Mouse (Mus musculus): ENCODE data around the gene Cdh13. TPM values are rescaled to one million over a fixed set of nuclear protein-coding genes. Genes with fewer than 3 reads are reported as not detected.
A peak's percentile ranks its signal among the peaks of the same experiment; 100 is the strongest.

Cdh13 gene
- polyA plus RNA-seq, 1 experiment from 2014 or later: 0.53 TPM

DNA sequence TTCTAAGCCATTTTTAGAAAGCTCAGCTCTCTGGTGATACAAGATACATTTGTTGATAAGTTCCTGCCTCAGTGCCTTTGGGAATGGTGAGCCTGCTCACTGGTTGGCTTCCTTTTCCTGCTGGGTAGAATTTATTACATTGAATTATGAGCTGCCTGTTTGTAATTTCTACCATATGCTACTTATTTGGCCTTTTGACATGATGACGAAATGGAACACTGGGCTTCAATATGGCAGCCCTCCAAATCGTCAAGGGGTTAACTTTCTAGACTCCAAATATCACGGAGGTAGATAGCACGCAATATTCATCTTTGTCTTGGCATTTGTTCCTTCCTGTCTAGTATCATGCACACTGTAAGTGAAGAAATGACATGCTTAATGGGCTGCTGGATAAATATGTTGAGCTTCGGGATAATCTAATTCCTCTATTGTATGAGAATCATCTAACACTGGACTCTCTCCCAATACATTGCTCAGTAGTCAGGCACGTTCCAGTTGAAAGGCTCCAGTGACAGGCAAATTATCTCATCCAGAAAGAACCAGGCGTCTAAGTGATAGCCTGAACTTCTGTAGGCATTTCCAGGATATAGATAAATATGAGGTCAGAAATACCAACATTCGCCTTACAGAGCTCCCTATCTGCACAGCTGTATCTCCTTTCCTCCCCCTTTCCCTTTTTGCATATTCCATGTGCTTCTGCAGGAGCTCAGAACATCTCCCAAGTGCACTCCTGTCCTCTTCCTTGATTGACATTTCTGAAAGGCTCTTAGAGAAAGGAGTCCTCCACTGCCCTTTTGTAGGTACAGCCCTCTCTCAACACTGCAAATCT is 378.7 kb downstream of the Cdh13 start:
- no peak overlapping the region for H3K4me3 ChIP-seq (ENCODE audit: low read depth, low read length)
- WGBS (ENCODE audit: insufficient replicate concordance): 65% methylated on average over 8 of the region's 8 CpGs
- TF ChIP-seq CTCF (IDR thresholded peaks at IDR 0.05; ENCODE audit: low read depth) (no peak), EP300 (IDR thresholded peaks at IDR 0.05; ENCODE audit: low read depth) (no peak)
- H3K9me3 ChIP-seq (ENCODE audit: low read length): peaks cover 8% of the 10 kb centered on the region; the same call in 1 of the 2 replicates
- DNase-seq (no peak), ATAC-seq (no peak)
- H3K4me1 ChIP-seq (ENCODE audit: insufficient read depth): no peaks in the 10 kb centered on the region
- H3K27ac ChIP-seq (ENCODE audit: low read depth): no peak overlapping the region
- no peak overlapping the region for H3K4me2 ChIP-seq (ENCODE audit: low read depth, low read length)
- H3K9ac ChIP-seq (replicated peaks): no peak overlapping the region
- H3K27me3 ChIP-seq (ENCODE audit: insufficient read depth, low read length): no peaks in the 10 kb centered on the region
- H3K36me3 ChIP-seq (replicated peaks; ENCODE audit: insufficient read depth, low read length): no peaks in the 10 kb centered on the region

DNA sequence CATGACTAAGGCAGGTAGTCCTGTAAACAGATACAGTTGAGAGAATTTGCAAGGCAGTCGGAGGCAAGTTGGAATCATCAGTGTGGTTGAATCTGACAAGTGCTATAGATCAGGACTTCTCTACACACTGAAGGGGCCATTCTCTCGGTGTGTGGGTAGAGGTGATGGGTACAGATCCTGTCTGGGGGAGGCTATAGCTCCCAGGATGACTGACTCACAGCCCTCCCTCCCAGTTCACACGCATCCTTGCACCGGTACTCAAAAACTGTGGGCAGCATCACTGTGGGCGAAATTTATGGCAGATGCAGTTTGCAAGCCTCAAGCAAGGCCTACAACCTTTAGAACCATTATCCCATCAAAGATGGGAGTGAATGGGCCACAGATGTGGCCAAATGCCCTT is 381.5 kb downstream of the Cdh13 start:
- Histone ChIP-seq H3K9ac (replicated peaks) (no peak overlapping the region), H3K4me3 (ENCODE audit: low read depth, low read length) (no peak overlapping the region), H3K4me1 (ENCODE audit: insufficient read depth) (no peaks in the 10 kb centered on the region), H3K4me2 (ENCODE audit: low read depth, low read length) (no peak overlapping the region), H3K9me3 (ENCODE audit: low read length) (peaks cover 6% of the 10 kb centered on the region), H3K36me3 (replicated peaks; ENCODE audit: insufficient read depth, low read length) (no peaks in the 10 kb centered on the region), H3K27ac (ENCODE audit: low read depth) (no peak overlapping the region), H3K27me3 (ENCODE audit: insufficient read depth, low read length) (no peaks in the 10 kb centered on the region)
- 74% methylated on average over 5 of the region's 5 CpGs for WGBS (ENCODE audit: insufficient replicate concordance)
- ATAC-seq: no peak
- no peak for TF ChIP-seq EP300 (IDR thresholded peaks at IDR 0.05; ENCODE audit: low read depth)
- TF ChIP-seq CTCF (IDR thresholded peaks at IDR 0.05; ENCODE audit: low read depth): no peak
- no peak for DNase-seq

DNA sequence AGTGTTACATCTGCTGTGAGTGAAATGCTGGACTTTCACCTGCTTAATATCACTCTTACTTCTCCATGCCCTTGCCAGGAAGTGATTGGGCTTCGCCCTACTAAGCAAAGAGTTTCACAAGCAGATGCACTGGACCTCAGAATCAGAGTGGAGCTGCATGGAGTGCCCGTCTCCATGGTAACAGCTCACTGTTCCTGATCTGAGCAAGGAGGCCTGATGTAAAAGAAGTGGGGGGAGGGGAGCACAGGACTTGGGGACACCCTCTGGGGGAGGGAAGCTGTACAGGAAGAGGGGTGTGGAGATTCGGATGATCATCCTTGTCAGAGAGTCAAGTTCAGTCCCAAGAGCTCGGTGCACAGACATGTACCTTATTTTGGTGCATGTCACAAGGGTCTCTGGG is 384.2 kb downstream of the Cdh13 start:
- H3K9me3 ChIP-seq (ENCODE audit: low read length): peaks cover 6% of the 10 kb centered on the region
- no peak for TF ChIP-seq EP300 (IDR thresholded peaks at IDR 0.05; ENCODE audit: low read depth)
- TF ChIP-seq CTCF (IDR thresholded peaks at IDR 0.05; ENCODE audit: low read depth): no peak
- DNase-seq: no peak
- no peaks in the 10 kb centered on the region for H3K4me1 ChIP-seq (ENCODE audit: insufficient read depth)
- H3K4me3 ChIP-seq (ENCODE audit: low read depth, low read length): no peak overlapping the region
- no peak overlapping the region for H3K9ac ChIP-seq (replicated peaks)
- no peak for ATAC-seq
- no peaks in the 10 kb centered on the region for H3K27me3 ChIP-seq (ENCODE audit: insufficient read depth, low read length)
- no peaks in the 10 kb centered on the region for H3K36me3 ChIP-seq (replicated peaks; ENCODE audit: insufficient read depth, low read length)
- 77% methylated on average over 4 of the region's 4 CpGs for WGBS (ENCODE audit: insufficient replicate concordance)
- no peak overlapping the region for H3K27ac ChIP-seq (ENCODE audit: low read depth)
- H3K4me2 ChIP-seq (ENCODE audit: low read depth, low read length): no peak overlapping the region

DNA sequence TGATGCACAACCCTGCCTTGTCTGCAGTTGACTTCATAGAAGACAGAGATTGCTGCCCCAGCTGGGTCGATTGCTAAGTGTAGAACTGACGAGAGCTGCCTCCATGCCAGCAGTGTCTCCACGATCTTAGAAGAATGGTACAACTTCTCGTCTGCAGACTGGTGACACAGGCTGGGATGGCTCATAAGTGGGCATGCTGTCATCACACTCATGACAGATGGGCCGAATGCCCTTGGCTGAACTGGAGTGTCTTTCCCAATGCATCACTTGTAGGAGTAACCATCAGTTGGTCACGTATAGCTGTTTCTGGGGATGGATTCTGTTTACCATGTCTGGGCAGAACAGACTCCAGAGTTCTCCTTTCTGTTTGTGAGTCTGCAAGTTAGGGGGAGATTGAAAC is 392.7 kb downstream of the Cdh13 start:
- no peak overlapping the region for H3K4me2 ChIP-seq (ENCODE audit: low read depth, low read length)
- no peaks in the 10 kb centered on the region for H3K9me3 ChIP-seq (ENCODE audit: low read length)
- no peak overlapping the region for H3K27ac ChIP-seq (ENCODE audit: low read depth)
- WGBS (ENCODE audit: insufficient replicate concordance): 76% methylated on average over 6 of the region's 6 CpGs
- H3K9ac ChIP-seq (replicated peaks): no peak overlapping the region
- ATAC-seq (no peak), DNase-seq (no peak)
- no peak overlapping the region for H3K4me3 ChIP-seq (ENCODE audit: low read depth, low read length)
- no peaks in the 10 kb centered on the region for H3K4me1 ChIP-seq (ENCODE audit: insufficient read depth)
- no peaks in the 10 kb centered on the region for H3K36me3 ChIP-seq (replicated peaks; ENCODE audit: insufficient read depth, low read length)
- TF ChIP-seq EP300 (IDR thresholded peaks at IDR 0.05; ENCODE audit: low read depth): no peak
- TF ChIP-seq CTCF (IDR thresholded peaks at IDR 0.05; ENCODE audit: low read depth): no peak
- no peaks in the 10 kb centered on the region for H3K27me3 ChIP-seq (ENCODE audit: insufficient read depth, low read length)

DNA sequence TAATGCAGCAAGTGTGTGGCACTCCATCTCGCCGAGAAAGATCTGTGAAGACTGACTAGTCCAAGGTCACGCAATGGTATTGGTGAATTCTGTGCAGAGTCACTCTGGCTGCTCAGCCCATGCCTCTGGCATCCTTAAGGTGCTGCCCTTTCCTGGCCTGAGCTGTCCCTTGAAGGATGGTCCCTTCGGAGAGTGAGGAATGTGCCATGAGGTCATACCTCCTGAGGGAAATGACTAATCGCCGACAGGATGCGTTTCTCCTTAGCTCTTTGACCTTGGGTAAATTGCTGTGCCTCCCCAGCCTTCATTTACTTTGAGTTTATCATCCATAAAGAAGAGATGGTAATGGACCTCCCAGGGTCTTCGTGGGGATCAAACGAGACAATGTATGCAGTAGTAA is 395.8 kb downstream of the Cdh13 start:
- ATAC-seq: no peak
- no peak overlapping the region for H3K4me2 ChIP-seq (ENCODE audit: low read depth, low read length)
- no peaks in the 10 kb centered on the region for H3K36me3 ChIP-seq (replicated peaks; ENCODE audit: insufficient read depth, low read length)
- H3K27me3 ChIP-seq (ENCODE audit: insufficient read depth, low read length): no peaks in the 10 kb centered on the region
- no peak overlapping the region for H3K9ac ChIP-seq (replicated peaks)
- no peak overlapping the region for H3K4me3 ChIP-seq (ENCODE audit: low read depth, low read length)
- no peaks in the 10 kb centered on the region for H3K4me1 ChIP-seq (ENCODE audit: insufficient read depth)
- TF ChIP-seq EP300 (IDR thresholded peaks at IDR 0.05; ENCODE audit: low read depth): peak; percentile 9; the same call in 1 of the 2 replicates
- TF ChIP-seq CTCF (IDR thresholded peaks at IDR 0.05; ENCODE audit: low read depth): no peak
- 59% methylated on average over 9 of the region's 9 CpGs for WGBS (ENCODE audit: insufficient replicate concordance)
- no peak overlapping the region for H3K27ac ChIP-seq (ENCODE audit: low read depth)
- no peak for DNase-seq
- H3K9me3 ChIP-seq (ENCODE audit: low read length): no peaks in the 10 kb centered on the region

DNA sequence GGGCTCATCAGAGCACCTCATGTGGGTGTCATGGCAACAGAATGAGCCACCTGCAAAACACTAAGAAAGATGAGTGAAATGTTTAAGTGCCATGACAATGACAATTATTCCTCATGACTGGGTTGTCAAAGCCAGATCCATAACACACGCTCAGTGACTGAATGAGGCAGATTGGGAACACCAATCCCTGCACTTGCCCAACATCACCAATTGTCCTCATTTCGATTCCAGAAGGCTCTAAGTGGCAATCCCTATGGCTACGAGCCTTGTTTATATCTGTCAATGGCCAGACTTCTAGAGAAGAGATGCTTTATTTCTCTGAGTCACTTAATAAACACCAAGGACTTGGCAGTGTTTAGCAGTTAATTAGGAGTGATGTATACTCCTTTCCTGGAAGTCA is 399.9 kb downstream of the Cdh13 start:
- Histone ChIP-seq H3K9ac (replicated peaks) (no peak overlapping the region), H3K27me3 (ENCODE audit: insufficient read depth, low read length) (no peaks in the 10 kb centered on the region), H3K9me3 (ENCODE audit: low read length) (no peaks in the 10 kb centered on the region), H3K4me2 (ENCODE audit: low read depth, low read length) (no peak overlapping the region), H3K36me3 (replicated peaks; ENCODE audit: insufficient read depth, low read length) (no peaks in the 10 kb centered on the region), H3K4me1 (ENCODE audit: insufficient read depth) (no peaks in the 10 kb centered on the region), H3K27ac (ENCODE audit: low read depth) (no peak overlapping the region), H3K4me3 (ENCODE audit: low read depth, low read length) (no peak overlapping the region)
- DNase-seq: no peak
- 56% methylated on average over 3 of the region's 3 CpGs for WGBS (ENCODE audit: insufficient replicate concordance)
- TF ChIP-seq EP300 (IDR thresholded peaks at IDR 0.05; ENCODE audit: low read depth) (no peak), CTCF (IDR thresholded peaks at IDR 0.05; ENCODE audit: low read depth) (no peak)
- ATAC-seq: no peak

Data from liver, postnatal 0 days (tissue).